Mouse (Mus musculus) E14TG2a.4 (cell line): ENCODE data around the gene Cchcr1.

Experiments
- CTCF ChIP-seq: conservative IDR thresholded peaks from 2 replicates; pipeline ENCODE4 v1.5.1; 2014; ENCODE audit warnings: low read length
- NANOG ChIP-seq: IDR thresholded peaks from 2 replicates; pipeline ENCODE4 v1.6.1; 2014; ENCODE audit warnings: borderline replicate concordance, low read length, mixed read lengths

DNA sequence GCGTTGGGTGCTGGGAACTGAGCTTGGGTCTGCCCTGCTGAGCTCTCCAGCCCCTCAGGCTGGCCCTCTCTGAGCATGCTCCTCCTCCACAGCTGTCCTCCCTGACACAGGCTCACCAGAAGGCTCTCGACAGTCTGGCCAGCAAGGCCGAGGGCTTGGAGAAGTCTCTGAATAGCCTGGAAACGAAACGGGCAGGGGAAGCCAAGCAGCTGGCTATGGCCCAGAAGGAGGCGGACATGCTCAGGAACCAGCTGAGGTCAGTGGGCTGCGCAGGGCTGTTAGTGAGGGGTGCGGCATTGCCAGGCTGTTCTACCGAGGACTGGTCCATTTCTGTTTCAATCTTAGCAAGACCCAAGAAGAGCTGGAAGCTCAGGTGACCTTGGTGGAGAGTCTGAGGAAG is 7.5 kb downstream of the Cchcr1 start:
- TF ChIP-seq CTCF (no peak), NANOG (no peak)
